Mouse (Mus musculus) layer of hippocampus, postnatal 10 days (tissue): ENCODE data around the gene Naa80. TPM values are rescaled to one million over a fixed set of nuclear protein-coding genes. Genes with fewer than 3 reads are reported as not detected.
A peak's percentile ranks its signal among the peaks of the same experiment; 100 is the strongest.

Experiments used
- DNase-seq, 2 experiments: peaks; one replicate each; pipeline ENCODE4 v3.0.0; 2021; ENCODE audit warnings: low spot score in 2 of 2
- total RNA-seq, 2 experiments: library from RNA; stranded (reverse); gene quantifications; 2 replicates each; pipeline ENCODE4 v1.2.3; 2021

Gene Naa80
- total RNA-seq, 2 experiments from 2014 or later: 10.7 to 11.9 TPM

DNA sequence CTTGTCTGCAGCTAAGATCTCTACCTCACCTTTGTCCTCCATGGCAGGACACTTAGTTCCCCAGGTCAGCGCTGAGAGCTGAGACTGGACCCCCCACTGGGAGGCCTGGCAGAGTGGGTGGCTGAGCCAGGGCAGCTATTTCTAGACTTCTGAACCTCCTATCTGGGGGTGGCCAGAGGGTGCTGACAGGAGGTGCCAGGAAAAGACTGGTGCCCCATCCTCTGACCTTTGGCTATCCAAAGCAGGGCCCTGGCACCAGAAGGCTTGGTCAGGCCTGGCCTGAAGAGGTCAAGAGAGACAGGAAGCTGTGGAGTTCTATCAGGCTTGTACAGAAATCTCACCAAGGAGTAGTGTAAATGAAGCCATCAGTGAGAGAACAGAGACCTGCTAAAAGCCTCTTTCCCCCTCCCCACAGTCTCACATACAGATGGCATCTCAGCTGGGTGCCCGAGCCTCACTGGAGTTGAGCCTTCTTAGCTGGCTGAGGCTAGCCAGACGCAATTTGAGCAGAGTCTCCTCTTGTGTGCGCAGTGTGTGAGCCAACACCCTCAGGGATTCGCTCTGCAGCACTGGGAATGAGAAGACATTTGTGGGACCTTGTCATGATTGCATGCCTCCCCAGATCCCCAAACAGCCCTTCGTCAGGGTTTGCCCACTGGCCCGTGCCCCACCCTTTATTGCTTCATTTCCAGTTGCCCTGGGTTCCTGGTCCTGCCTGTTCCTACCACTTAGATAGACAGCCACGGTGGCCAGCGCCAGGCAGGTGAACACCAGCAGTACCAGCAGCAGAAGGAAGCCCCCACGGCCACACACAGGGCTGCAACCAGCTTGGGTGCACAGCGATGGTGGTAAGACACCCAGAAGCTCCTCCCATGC, 14.7 kb downstream of the Naa80 start:
- no peak for DNase-seq

DNA sequence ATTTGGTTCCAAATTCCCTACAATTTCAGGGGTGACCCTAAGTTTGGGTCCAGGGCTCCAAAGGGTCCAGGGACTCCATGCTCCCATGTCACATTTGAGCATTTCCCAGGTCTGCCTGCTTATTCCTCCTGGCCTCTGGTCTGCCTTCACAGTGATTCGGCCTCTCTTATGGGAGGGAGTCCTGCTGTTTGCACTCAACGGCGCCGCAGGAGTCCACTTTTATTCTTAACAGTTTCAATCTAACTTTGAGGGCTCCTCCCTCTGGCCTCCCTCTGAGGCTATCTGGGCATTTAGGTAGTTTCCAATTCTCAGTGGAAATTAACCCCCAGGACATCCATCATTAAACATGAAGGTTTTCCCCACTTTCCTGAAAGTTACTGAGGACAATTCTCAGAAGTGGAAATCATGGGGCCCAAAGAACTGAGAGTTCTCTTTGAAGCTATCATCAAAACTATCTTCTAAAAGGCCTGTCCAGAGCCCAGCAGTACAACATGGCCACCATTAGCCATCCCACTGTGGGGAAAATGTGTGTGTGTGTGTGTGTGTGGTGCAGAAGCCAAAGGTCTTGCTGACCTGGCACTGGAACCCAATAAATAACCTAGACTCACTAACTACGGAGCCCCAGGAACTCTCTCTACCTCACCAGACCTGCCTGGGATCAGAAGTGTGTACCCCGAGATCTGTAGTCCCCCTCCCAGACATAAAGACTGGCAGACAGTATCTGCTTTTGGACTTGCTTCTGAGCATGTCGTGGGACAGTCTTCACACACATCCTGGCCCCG, 15.8 kb downstream of the Naa80 start:
- DNase-seq: no peak

DNA sequence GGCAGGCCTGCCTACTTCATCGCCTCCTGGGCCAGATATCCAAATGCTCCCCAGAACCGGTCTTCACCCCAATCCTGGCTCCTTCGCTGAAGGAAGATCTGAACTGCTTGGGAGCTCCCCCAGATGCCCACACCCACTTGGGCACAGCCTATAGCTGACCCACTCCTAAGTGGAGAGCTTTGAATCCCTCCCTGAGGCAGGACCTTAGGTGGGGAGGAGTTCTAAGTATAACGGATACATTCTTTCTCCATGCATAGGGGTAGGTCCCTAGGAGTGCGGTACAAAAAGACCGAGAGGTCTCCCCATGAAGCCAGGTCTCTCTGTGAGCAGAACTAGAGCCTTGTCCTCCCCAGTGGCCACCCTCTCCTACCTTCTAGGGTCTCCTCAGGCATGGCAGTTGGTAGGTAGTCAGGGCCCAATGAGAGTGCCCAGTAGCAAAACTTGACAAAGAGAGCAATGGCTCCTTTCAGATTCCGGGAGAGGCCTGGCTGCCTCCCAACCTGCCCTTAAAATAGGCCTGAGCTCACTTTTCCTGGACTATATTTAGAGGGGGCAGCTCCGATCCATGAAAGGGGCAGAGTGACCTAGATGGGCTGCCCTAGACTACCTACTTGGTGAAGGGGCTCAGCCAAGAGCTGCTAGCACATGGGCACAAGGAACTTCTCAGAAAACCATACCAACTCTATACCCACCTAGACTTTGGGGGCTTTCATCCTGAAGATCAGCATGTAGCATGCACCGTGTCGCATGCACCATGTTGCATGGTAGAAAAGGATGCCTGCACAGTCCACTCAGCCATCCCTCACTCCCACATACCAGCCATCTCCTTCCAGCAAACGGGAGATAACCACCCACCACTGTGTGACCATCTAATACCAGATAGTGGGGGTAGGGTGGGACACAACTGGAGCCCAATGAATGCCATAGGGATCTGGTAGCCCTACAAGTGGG, 18.2 kb downstream of the Naa80 start:
- no peak for DNase-seq

DNA sequence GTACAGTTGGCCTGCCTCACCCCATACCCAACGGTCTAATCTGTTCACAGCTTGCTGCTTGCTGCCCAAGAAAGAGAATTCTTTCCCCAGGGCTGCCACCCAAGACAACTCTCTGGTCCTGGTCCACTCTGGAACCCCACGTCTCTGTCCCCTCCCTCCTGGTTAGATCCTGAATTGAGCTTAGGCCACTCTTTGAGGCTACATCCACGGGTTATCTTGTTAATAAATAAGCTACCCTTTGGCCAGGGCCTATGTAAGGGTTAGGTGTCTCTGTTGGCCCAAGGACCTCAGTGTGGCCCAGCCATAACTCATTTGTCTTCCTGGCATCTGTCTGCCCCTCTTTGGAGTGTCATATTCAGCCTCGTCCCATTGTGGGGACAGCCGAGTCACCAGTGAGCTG, 19.7 kb downstream of the Naa80 start:
- no peak for DNase-seq

DNA sequence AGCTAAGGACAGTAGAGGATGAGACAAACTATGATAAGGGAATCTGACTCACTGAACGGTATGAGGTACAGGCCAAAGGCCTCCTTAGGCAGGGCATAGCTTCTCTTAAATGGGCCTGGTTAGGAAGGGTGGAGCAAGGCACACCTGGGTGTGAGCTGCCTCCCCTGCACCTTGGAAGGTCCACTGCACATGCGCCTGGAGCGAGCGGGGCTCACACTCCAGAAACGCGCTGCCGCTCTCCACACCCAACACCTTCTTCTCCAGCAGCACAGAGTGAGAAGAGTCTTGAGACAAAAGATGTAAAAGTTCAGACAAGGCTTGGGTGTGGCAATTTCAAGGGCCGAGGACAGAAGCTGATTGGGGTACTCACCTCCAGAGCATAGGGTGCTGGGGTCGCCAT, 20.7 kb downstream of the Naa80 start:
- no peak for DNase-seq

DNA sequence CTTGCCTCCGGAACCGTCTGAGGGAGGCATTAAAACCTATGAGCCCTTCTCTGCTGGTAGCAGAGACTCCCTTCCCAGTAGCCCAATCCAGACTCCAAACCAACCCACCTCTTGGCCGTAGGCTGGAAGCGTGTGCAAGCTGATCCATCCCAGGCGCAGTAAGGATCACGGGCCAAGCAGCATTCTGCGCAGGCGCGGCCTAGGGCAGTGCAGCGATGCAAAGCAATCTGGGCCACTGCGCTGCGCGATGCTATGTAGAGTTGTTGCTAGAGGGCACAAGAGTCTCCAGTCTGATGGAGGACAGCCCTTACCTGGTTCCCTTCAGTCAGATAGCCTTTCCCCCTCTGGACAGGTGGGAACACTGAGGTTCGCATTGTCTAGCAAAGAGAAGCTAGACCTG, 21.2 kb downstream of the Naa80 start:
- no peak for DNase-seq

DNA sequence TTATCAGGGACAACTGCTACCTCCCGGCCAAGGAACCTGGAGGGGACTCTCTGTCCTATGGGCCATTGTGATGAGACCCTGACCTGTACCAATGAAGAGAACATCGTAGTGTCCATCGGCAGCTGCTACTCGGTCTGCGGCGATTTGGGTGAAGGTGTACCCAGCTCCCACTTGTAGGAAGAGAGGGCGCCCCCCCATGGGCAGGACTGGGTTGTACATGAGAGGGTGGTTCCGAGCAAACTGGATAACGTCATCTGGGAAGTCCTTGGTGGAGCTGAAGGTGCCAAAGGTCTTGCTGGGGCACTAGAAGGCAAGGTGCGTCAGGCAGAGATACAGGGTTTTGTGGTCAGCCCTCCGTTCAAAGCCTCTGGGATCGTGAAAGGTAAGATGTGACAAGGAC, 22.1 kb downstream of the Naa80 start:
- DNase-seq: no peak

DNA sequence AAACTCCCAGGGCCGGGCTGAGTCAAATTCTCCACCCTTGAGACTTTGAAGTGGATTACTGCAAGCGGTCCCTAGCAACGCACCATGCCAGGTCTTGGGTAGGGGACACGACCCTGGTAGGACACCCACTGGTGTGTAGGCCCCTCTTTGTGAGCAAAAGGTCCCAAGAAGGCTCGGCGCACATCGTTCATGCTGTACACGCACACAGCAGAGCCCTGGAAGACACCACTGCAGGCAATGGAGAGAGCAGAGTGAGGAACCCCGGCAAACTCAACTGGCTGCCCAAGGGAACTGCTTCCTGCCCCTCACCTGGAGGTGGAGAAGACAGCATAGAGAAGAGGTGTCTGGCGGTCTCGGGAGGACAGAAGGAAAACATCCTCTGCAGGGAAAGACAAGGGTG, 22.6 kb downstream of the Naa80 start:
- no peak for DNase-seq

DNA sequence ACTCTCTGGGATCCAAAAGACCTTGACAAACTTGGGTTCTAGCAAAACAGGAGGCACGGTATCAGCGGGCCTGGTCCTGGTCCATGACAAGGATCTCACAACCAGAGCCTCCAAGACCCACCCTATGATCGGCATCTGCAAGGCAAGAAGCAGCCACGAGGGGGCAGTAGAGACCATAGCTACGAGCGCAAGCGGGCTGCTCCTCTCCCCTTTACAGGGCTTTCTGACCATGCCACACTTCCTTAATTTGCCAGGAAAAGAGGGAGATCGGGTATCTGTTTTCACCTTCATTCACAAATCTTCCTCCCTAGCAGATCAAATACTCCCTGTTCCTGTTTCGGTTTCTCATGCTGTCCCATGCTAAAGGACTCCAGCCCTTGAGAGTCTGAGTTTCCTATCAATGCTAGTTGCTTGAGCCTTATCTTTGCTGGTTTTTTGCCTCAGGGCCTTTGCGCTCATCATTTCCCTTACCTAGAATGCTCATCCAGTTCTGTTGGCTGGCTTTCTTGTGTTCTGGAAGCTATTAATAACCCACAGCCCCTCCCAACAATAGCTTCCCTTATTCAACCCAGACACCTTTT, 23.5 kb downstream of the Naa80 start:
- peak; percentile 98 to 99 for DNase-seq

DNA sequence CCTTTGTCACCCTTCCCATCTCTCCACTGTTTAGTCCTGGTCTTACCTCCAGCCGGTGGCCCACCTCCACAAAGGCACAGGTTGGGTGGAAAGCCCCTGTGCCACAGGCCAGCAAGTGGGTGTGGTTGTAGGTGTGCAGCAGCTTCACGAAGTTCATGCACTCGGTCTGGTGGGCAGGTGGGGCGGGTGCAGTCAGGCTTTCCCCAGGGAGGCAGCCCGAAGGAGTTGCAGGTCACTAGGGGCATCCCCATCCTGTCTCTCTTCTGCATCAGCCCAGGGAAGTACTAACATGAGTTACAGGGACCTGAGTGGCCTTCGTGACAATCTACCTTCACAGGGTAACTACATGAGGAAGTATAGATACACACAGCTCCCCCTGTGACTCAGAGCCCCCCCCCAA, 24.6 kb downstream of the Naa80 start:
- DNase-seq: no peak

DNA sequence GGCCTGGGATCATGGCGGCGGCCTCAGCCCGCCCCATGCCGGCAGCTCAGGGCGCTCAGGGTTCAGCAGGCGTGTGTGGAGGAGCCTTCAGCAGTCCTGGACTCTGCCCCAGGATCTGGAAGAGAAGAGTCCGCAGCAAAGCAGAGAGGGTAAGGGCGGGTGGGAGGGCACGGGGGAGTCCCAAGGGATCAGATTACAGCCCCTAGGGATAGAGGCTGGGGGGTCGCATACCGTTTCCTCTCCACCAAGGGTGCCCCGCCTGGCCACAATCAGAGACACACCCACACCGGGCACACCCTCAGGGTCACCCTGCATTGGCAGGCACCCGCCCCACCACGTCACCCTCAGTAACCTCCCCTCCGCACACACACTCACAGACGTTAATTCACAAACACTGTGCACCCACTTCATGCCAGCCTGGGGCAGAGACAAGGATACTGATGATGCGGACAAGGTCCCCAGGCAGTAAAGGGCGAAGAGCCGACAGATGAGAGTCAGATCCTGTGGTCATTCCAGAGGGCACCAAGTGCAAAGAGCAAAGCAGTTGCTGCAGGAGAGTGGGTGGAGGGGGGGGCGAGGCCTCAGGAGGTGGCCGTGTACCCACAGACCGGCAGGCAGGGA, 26.5 kb downstream of the Naa80 start:
- no peak for DNase-seq

DNA sequence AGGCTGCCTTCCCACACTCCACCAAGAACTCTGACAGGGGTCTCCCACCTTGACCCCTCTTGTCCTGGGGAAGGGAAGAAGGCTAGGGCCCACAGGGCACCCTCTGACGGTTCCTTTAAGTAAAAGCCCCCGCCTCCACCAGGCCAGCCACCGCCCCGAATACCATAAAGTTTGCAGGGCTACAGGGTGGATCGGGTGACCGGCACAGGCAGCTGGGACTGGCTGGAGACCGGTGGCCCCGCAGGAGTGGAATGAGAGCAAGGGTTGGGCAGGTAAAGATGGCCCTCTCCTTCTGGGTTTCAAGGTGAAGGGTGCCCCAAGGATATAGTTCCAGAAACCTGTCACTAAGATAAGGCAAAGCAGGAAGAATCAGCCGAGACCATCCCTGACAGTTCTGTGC, 27.9 kb downstream of the Naa80 start:
- no peak for DNase-seq

DNA sequence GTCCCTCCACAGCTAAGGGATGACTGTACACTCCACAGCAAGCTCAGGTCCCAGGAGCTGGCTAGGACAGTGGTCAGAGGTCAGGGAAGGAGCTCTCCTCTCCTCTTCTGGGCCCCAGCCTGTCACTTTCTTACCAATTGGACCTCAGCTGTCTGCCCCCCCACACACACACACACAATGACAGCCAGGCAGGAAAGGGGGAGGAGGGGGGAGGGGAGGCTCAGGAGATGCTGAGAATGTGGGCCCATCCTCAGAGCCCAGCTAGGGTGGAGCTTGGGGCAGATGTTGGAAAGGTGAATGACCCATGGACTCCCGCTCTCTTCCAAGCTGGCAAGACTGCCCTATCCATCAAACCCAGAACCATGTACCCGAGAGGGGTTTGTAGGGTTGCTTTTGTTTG, 28.3 kb downstream of the Naa80 start:
- DNase-seq: no peak

DNA sequence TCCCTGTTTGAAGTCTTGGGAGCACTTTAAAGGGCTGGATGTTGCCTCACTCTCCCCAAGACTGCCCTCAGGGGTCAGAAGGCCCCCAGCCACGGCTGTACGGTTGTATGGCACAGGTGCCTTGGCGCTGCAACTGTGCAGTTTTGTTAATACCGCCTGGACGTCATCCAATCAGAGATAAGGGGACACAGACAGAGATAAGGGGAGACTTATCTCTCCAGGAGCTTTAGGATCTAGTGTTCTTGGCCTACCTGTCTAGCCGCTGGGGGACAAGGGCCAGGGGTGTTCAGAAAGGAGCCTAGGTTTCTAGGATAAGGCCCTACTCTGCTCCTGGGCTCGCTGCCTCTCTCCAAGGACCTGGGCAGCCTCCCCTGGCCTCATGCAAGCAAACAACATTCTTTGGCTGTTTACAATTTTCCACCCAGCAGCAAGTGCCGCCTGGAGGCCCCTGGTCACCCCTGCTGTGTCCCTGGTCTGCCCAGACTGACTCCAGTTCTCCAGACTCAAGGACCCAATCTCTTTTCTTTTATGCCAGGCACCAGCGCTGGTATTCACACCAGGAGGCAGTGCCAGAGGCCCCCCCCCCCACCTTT, 29.1 kb downstream of the Naa80 start:
- no peak for DNase-seq

DNA sequence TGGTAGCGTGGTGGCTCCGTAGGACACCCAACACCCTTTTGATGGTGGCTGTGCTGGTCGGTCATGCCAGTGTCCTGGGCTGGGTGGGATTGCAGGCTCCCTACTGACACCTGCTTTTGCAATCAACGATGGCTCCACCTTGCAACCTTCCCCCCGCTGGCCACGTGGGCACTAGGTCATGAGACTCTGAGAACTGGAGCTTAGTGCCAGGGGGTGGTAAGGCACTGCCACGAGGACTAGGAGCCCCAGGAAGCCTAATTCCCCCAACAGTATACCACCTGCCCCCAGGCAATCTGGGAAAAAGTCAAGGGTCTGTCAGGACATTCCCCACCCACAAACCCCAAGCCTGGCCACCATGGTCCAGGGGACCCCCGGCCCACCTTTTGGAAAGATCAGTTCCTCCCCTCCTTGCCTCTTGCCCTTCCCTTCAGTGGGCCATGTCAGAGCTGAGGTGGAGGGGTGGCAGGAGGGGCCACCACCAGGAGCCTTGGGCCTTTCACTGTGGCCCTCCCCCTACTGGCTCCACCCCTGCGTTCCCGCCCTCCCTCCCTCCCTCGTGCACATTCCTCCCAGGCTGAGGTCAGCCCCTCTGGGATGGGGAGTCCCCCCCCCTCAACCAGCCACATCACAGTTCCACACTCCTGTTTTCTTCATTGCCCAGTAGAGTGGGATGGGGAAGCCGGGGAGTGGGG, 30.2 kb downstream of the Naa80 start, which contains the start of gene Sema3b:
Gene Sema3b (minus strand): TSS at position 489 of the 692 bp plus-strand sequence.
- no peak for DNase-seq

DNA sequence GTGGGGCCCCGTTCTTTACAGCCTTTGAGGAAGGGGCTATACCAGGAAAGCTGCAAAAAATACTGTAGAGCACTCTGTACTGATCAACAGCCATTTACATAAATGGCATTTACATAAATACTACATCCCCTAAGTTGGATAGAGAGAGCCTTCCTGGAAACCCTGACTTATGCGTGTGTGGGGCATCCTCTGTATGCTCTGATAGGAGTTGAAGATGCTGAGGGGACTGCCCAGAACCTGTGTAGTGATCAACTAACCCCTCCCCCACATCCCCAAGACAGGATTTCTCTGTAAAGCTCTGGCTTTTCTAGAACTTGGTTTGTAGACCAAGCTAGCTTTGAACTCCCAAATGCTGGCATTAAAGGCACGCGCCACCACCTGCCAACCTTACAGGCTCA, 30.7 kb downstream of the Naa80 start:
- no peak for DNase-seq

DNA sequence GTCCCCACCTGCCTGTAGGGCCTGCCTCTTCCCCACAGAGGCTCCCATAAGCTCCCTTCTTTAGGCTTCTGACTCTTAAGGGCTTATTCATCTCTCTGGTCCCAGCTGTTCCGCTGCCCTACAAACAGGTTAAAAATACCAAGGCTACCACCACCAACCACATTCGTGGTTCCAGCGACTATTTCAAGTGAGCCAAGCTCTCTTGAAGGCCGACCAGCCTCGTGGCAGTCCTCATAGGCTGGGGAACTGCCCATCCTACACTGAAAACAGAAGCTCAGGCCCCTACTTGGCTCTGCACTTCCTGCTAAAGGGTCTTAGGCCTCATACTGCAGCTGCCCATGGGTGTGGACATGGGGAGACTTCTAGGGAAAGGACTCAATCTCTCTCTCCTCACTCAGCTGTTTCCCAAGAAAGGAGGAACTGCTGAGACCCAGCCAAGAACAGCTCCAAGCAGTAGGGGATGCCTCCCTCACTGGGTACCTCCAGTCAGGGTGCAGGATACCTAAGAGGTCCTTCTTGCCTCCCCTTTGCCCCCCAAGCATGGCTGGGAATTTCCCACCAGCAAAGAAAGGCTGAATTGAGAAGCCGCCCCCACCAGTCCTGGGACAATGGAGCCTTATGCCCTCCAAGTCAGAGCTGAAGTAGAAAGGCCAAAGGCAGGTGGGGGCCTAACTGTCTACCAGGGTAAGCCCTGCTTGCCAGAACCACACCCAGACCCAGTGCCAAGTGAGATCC, 32.9 kb downstream of the Naa80 start:
- DNase-seq: no peak

DNA sequence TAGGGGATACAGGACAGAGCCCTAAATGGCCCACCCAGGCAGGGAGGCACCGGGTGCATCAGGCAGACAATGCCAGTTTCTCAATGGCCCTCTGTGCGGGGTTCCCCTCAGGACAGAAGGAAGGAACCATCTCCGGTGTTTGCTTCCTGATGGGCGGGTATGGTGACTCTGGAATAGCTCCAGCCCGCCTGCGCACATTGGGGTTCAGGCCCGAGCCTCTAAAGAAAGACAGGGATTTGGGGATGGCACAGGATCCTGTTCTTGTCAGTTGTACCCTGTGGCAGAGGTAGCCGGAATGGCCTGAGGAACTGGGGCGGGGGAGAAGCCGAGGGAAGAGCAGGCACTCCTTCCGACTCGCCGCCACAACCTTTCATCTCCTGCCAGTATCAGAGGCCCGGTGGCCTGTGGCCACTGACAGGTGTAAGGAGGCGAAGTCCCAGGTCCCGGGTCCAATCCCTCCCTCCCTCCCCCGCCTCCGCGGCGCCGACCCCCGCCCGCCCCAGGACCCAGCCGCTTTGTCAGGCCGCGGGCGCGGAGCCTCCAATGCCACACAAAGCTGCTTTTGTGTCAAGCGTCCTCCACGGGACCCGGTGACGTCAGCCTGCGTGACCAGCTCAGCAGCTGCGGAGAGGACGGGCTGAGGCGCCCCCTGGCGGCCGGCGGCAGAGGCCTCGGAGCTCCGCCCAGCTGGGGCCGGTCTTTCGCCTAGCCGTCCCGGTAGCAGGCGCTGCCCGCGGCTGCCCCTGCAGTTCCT, 33.7 kb downstream of the Naa80 start:
- DNase-seq: peak; percentile 99 to 100
